Mouse (Mus musculus) liver, embryonic 14.5 days (tissue): ENCODE measurements around the gene Tc2n. TPM values are rescaled to one million over a fixed set of nuclear protein-coding genes. Genes with fewer than 3 reads are reported as not detected.
"Not testable (repeated sequence)": the region's sequence is repeated elsewhere in the genome, so short reads cannot be mapped to it uniquely, and the experiment has no call there.

ENCODE experiments used
- ATAC-seq: fragments of 200-750 bp; cut with Nextera tagmentation; 2 replicates; pipeline ENCODE4 v1.8.0; 2017; ENCODE audit warnings: moderate number of reproducible peaks, mild to moderate bottlenecking, moderate library complexity; ENCODE audit not compliant: insufficient read depth
- DNase-seq, 3 experiments: peaks; one replicate each; pipeline ENCODE4 v3.0.0-alpha.2; 2012 to 2013; ENCODE audit warnings: low read depth in 3 of 3, low spot score in 3 of 3
- H3K27ac ChIP-seq: fragments of 300-500 bp; sonication (generic); 2 replicates; pipeline ENCODE4 v1.5.1; 2014; ENCODE audit warnings: moderate library complexity, mild to moderate bottlenecking, control low read depth, inconsistent platforms
- H3K27me3 ChIP-seq: fragments of 300-500 bp; sonication (generic); 2 replicates; pipeline ENCODE4 v1.6.1; 2014; ENCODE audit warnings: mild to moderate bottlenecking, low read length, moderate library complexity; ENCODE audit not compliant: control insufficient read depth, insufficient read depth
- H3K36me3 ChIP-seq: fragments of 300-500 bp; sonication (generic); replicated peaks from 2 replicates; pipeline ENCODE4 v1.6.1; 2014; ENCODE audit warnings: low read depth; ENCODE audit not compliant: control insufficient read depth, insufficient read depth
- H3K4me1 ChIP-seq, 2 experiments: fragments of 200-500 bp in 1 of 2; fragments of 300-500 bp in 1 of 2; sonication (generic) in 1 of 2; replicated peaks; 2 replicates each; pipeline ENCODE4 v1.6.1; 2012 to 2014; ENCODE audit warnings: antibody characterized with exemption in 1 of 2, inconsistent platforms in 1 of 2, low read length in 1 of 2; ENCODE audit not compliant: control insufficient read depth in 2 of 2, insufficient read depth in 2 of 2
- H3K4me2 ChIP-seq: fragments of 300-500 bp; sonication (generic); 2 replicates; pipeline ENCODE4 v1.6.1; 2014; ENCODE audit warnings: low read depth, mild to moderate bottlenecking, control low read depth, moderate library complexity
- H3K4me3 ChIP-seq, 2 experiments: fragments of 200-500 bp in 1 of 2; fragments of 300-500 bp in 1 of 2; sonication (generic) in 1 of 2; 2 replicates each; pipeline ENCODE4 v1.5.1; 2012 to 2014; ENCODE audit warnings: low read depth in 2 of 2, low read length in 2 of 2, mild to moderate bottlenecking in 2 of 2, control low read depth in 1 of 2, inconsistent platforms in 1 of 2, moderate library complexity in 1 of 2; ENCODE audit not compliant: insufficient read depth in 1 of 2
- H3K9ac ChIP-seq: fragments of 300-500 bp; sonication (generic); replicated peaks from 2 replicates; pipeline ENCODE4 v1.6.1; 2014; ENCODE audit warnings: mild to moderate bottlenecking, control low read depth, moderate library complexity
- H3K9me3 ChIP-seq: fragments of 300-500 bp; sonication (generic); 2 replicates; pipeline ENCODE4 v1.6.1; 2016; ENCODE audit warnings: low read length, mixed read lengths; ENCODE audit not compliant: control insufficient read depth
- CTCF ChIP-seq: IDR thresholded peaks from 2 replicates; pipeline ENCODE4 v1.5.1; 2016; ENCODE audit warnings: antibody characterized with exemption, low read depth, control low read depth
- EP300 ChIP-seq: IDR thresholded peaks from 2 replicates; pipeline ENCODE4 v1.6.1; 2016; ENCODE audit warnings: antibody characterized with exemption, low read depth
- WGBS: fragments of 180-500 bp; shearing (Covaris S2); extraction: QIAGEN DNeasy Blood & Tissue Kit; methylation state at CpG from one replicate; pipeline ENCODE4 v1.1.7; 2014; ENCODE audit not compliant: insufficient replicate concordance; 5-methylcytosine and 5-hydroxymethylcytosine counted together
- polyA plus RNA-seq, 2 experiments: library from polyadenylated mRNA; depleted of rRNA in 1 of 2; stranded (reverse) in 1 of 2; unstranded in 1 of 2; fragments of >200 nt; fragmentation: Nextera tagmentation in 1 of 2; extraction: Ambion mirVana in 1 of 2; gene quantifications; 2 replicates each; pipeline versions ENCODE4 v1.2.1 to v1.2.3; 2012 to 2014

Tc2n gene
- polyA plus RNA-seq, 2 experiments: 0.02 to 0.04 TPM

GRCm38 (mm10) chr12:101667502-101667901 is 50.8 kb downstream of the Tc2n start:
- no peaks in the 10 kb centered on the region for H3K4me1 ChIP-seq
- no peaks in the 10 kb centered on the region for H3K27me3 ChIP-seq
- 67% methylated on average over 2 of the region's 2 CpGs for WGBS
- TF ChIP-seq EP300: no peak
- no peak for TF ChIP-seq CTCF
- H3K36me3 ChIP-seq: no peaks in the 10 kb centered on the region
- no peak overlapping the region for H3K9ac ChIP-seq
- H3K9me3 ChIP-seq: no peaks in the 10 kb centered on the region
- H3K27ac ChIP-seq: no peak overlapping the region
- DNase-seq: no peak
- no peak overlapping the region for H3K4me3 ChIP-seq
- no peak overlapping the region for H3K4me2 ChIP-seq
- no peak for ATAC-seq

- Histone ChIP-seq H3K4me3 (no peak overlapping the region), H3K36me3 (no peaks in the 10 kb centered on the region), H3K9me3 (no peaks in the 10 kb centered on the region), H3K27ac (no peak overlapping the region), H3K9ac (no peak overlapping the region), H3K27me3 (no peaks in the 10 kb centered on the region), H3K4me1 (no peaks in the 10 kb centered on the region), H3K4me2 (no peak overlapping the region)
- DNase-seq (no peak), ATAC-seq (no peak)
- 63% methylated on average over 1 of the region's 1 CpGs for WGBS
- TF ChIP-seq CTCF (no peak), EP300 (no peak)
Measured at GRCm38 (mm10) chr12:101633137-101633536, 85.2 kb downstream of the Tc2n start.

- DNase-seq, H3K4me1 ChIP-seq, H3K9me3 ChIP-seq, H3K4me2 ChIP-seq, ATAC-seq, H3K27ac ChIP-seq, H3K36me3 ChIP-seq, H3K4me3 ChIP-seq, H3K27me3 ChIP-seq, H3K9ac ChIP-seq: not testable (repeated sequence)
Measured at GRCm38 (mm10) chr12:101606622-101607021, 111.7 kb downstream of the Tc2n start.

Other genes with a start within 250 kb of the Tc2n start
- 1.9 and 2.2 TPM in 2 replicates for gene Fbln5, start 100.5 kb upstream of the Tc2n start, polyA plus RNA-seq (2012; rRNA removed)
- gene Fbln5, start 100.5 kb upstream of the Tc2n start, polyA plus RNA-seq (2014; fragmentation: Nextera tagmentation; extraction: Ambion mirVana): 3.8 and 4.0 TPM in 2 replicates
- 1.4 and 2.2 TPM in 2 replicates for gene Trip11, start 194.7 kb upstream of the Tc2n start, polyA plus RNA-seq (2012; rRNA removed)
- gene Trip11, start 194.7 kb upstream of the Tc2n start, polyA plus RNA-seq (2014; fragmentation: Nextera tagmentation; extraction: Ambion mirVana): 5.2 and 6.1 TPM in 2 replicates
- 3.8 and 5.5 TPM in 2 replicates for gene Atxn3, start 239.7 kb upstream of the Tc2n start, polyA plus RNA-seq (2012; rRNA removed)
- gene Atxn3, start 239.7 kb upstream of the Tc2n start, polyA plus RNA-seq (2014; fragmentation: Nextera tagmentation; extraction: Ambion mirVana): 9.9 and 11.1 TPM in 2 replicates